Mouse (Mus musculus): ENCODE data around the gene Vwa8.

DNA sequence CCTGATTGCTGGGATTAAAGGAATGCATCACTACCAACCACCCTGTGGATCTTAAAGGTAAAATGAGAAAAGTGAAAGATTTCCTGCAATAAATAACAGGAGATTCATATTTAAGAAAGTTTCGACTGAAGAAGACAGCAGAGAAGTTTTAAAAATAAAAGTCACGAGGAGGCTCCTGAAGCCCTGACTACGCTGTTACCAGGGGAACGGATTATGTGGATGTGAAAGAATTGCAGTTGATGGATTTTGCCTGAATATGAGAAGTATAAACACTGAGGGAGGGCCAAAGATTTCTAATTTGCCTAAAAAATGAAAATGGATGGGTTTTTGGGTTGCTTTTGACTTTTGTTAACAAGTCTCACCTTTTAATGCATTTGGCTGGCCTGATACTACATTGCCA, 24.8 kb upstream of the Vwa8 start:
- no peak for TF ChIP-seq CTCF (IDR thresholded peaks at IDR 0.05; ENCODE audit: borderline replicate concordance, control insufficient read depth, extremely low read depth, insufficient read depth, low read length, poor library complexity)
- no peak for TF ChIP-seq POLR2A (IDR thresholded peaks at IDR 0.05; ENCODE audit: control insufficient read depth, extremely low read depth, insufficient read depth, low read length, poor library complexity)
